Mouse (Mus musculus): ENCODE measurements around the gene Btn1a1.

The Btn1a1 gene

GRCm38 (mm10) chr13:23438521-23438920 lies 27.2 kb downstream of the Btn1a1 start:
- no peak for DNase-seq (ENCODE audit: extremely low read depth, low read depth, low spot score)

- no peak for DNase-seq (ENCODE audit: extremely low read depth, low read depth, low spot score)
These were observed 27.8 kb downstream of the Btn1a1 start for GRCm38 (mm10) chr13:23437908-23438307.

- DNase-seq (ENCODE audit: extremely low read depth, low read depth, low spot score): no peak
These were observed 28.6 kb downstream of the Btn1a1 start for GRCm38 (mm10) chr13:23436861-23437822.

- no peak for DNase-seq (ENCODE audit: extremely low read depth, low read depth, low spot score)
These were observed 29.5 kb downstream of the Btn1a1 start for GRCm38 (mm10) chr13:23436231-23436661.

GRCm38 (mm10) chr13:23435676-23436075 lies 30.0 kb downstream of the Btn1a1 start:
- DNase-seq (ENCODE audit: extremely low read depth, low read depth, low spot score): no peak

GRCm38 (mm10) chr13:23435241-23435640 lies 30.5 kb downstream of the Btn1a1 start:
- no peak for DNase-seq (ENCODE audit: extremely low read depth, low read depth, low spot score)

- DNase-seq (ENCODE audit: extremely low read depth, low read depth, low spot score): no peak
These were observed 31.3 kb downstream of the Btn1a1 start for GRCm38 (mm10) chr13:23434426-23434825.

GRCm38 (mm10) chr13:23433801-23434200 lies 31.9 kb downstream of the Btn1a1 start:
- no peak for DNase-seq (ENCODE audit: extremely low read depth, low read depth, low spot score)

- DNase-seq (ENCODE audit: extremely low read depth, low read depth, low spot score): no peak
These were observed 32.5 kb downstream of the Btn1a1 start for GRCm38 (mm10) chr13:23433206-23433605.

GRCm38 (mm10) chr13:23432562-23433201 lies 33.0 kb downstream of the Btn1a1 start:
- DNase-seq (ENCODE audit: extremely low read depth, low read depth, low spot score): no peak

GRCm38 (mm10) chr13:23431351-23431771 lies 34.3 kb downstream of the Btn1a1 start:
- DNase-seq (ENCODE audit: extremely low read depth, low read depth, low spot score): no peak

GRCm38 (mm10) chr13:23430734-23431133 lies 35.0 kb downstream of the Btn1a1 start:
- DNase-seq (ENCODE audit: extremely low read depth, low read depth, low spot score): no peak

GRCm38 (mm10) chr13:23429771-23430380 lies 35.8 kb downstream of the Btn1a1 start:
- no peak for DNase-seq (ENCODE audit: extremely low read depth, low read depth, low spot score)

- no peak for DNase-seq (ENCODE audit: extremely low read depth, low read depth, low spot score)
These were observed 37.3 kb downstream of the Btn1a1 start for GRCm38 (mm10) chr13:23428166-23428993.

GRCm38 (mm10) chr13:23427401-23427910 lies 38.2 kb downstream of the Btn1a1 start:
- DNase-seq (ENCODE audit: extremely low read depth, low read depth, low spot score): no peak

GRCm38 (mm10) chr13:23426922-23427321 lies 38.8 kb downstream of the Btn1a1 start:
- DNase-seq (ENCODE audit: extremely low read depth, low read depth, low spot score): no peak

- no peak for DNase-seq (ENCODE audit: extremely low read depth, low read depth, low spot score)
These were observed 39.4 kb downstream of the Btn1a1 start for GRCm38 (mm10) chr13:23426335-23426734.

- DNase-seq (ENCODE audit: extremely low read depth, low read depth, low spot score): no peak
These were observed 40.2 kb downstream of the Btn1a1 start for GRCm38 (mm10) chr13:23425505-23425904.

- DNase-seq (ENCODE audit: extremely low read depth, low read depth, low spot score): no peak
These were observed 41.0 kb downstream of the Btn1a1 start for GRCm38 (mm10) chr13:23424494-23425325.

- DNase-seq (ENCODE audit: extremely low read depth, low read depth, low spot score): no peak
These were observed 41.7 kb downstream of the Btn1a1 start for GRCm38 (mm10) chr13:23424052-23424380.

All from fat pad, adult 2 months (tissue).